ENCODE assay signal across 7 mouse cellular contexts in the genomic region with DNA sequence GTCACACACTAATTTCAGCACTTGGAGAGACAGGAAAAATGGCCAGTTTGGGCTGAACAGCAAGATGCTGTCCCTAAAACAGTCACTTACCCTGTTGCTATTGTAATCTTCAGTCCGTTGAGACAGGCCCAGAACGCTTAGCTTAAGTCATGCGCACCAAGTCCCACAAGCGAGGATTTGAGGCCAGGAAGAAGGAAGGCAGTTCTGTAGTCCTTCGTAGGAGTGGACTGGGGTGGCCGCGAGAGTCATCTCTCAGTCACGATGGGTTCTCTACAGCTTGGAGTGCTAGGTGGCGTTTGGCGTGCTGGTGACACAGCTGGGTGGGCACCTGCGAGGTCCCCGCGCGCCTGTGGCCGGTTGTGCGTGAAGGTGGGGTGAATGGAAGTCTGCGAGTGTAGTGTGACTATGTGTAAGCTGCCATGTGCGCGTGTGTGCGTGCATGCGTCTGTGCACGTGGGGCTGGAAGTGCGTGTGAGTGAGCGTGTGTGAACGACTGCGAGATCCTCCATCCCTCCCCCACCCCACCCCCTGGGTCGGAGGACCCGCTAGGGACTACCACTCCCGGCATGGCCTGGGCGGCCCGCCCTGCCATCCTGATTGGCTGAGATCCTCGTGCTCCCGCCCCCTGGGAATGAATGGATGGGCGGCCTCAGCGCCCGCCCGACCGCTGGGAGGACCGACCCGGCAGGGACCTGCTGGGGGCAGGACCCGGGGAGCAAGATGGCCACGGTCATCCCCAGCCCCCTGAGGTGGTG. TPM values are rescaled to one million over a fixed set of nuclear protein-coding genes. Genes with fewer than 3 reads are reported as not detected.
DNase-seq lines count a peak whose midpoint lies in the region; ATAC-seq and TF ChIP-seq lines count a peak whose summit lies in the region.

No protein-coding gene starts in this region.

- peak overlapping the region; percentile 77 for H3K9ac ChIP-seq in midbrain, embryonic 12.5 days (replicated peaks)

- peak overlapping the region; percentile 83 for H3K27ac ChIP-seq in embryonic facial prominence, embryonic 10.5 days (replicated peaks)
- H3K27ac ChIP-seq in limb, embryonic 10.5 days, result peak overlapping the region; percentile 83
- peak overlapping the region; percentile 72 for H3K27ac ChIP-seq in midbrain, embryonic 12.5 days (replicated peaks)
- H3K27ac ChIP-seq in spleen, adult 2 months (ENCODE audit: insufficient read depth, low read length), result no peak overlapping the region

- ATAC-seq in midbrain, embryonic 12.5 days (ENCODE audit: low FRiP score, low read depth), result peak; percentile 65

- no peaks in the 10 kb centered on the region for H3K9me3 ChIP-seq in embryonic facial prominence, embryonic 10.5 days
- H3K9me3 ChIP-seq in limb, embryonic 10.5 days (replicated peaks), result no peaks in the 10 kb centered on the region
- H3K9me3 ChIP-seq in midbrain, embryonic 12.5 days, result no peaks in the 10 kb centered on the region

- no peak for TF ChIP-seq POLR2A in spleen, adult 2 months (IDR thresholded peaks at IDR 0.05; ENCODE audit: low read depth, low read length)

- TF ChIP-seq CTCF in spleen, adult 2 months (IDR thresholded peaks at IDR 0.05; ENCODE audit: extremely low read depth, insufficient read depth, insufficient read length, insufficient replicate concordance), result no peak

- H3K4me3 ChIP-seq in embryonic facial prominence, embryonic 10.5 days, result peak overlapping the region; percentile 84
- peak overlapping the region; percentile 80 for H3K4me3 ChIP-seq in limb, embryonic 10.5 days
- peak overlapping the region; percentile 70 for H3K4me3 ChIP-seq in midbrain, embryonic 12.5 days
- peak overlapping the region; percentile 40 for H3K4me3 ChIP-seq in spleen, adult 2 months (ENCODE audit: extremely low read depth, insufficient read depth, insufficient read length)

- H3K4me2 ChIP-seq in midbrain, embryonic 12.5 days (replicated peaks), result peak overlapping the region; percentile 79

- peaks cover 16% of the 10 kb centered on the region for H3K36me3 ChIP-seq in embryonic facial prominence, embryonic 10.5 days (replicated peaks)
- H3K36me3 ChIP-seq in limb, embryonic 10.5 days, result peaks cover 20% of the 10 kb centered on the region
- peaks cover 18% of the 10 kb centered on the region for H3K36me3 ChIP-seq in midbrain, embryonic 12.5 days
- H3K36me3 ChIP-seq in spleen, adult 2 months (ENCODE audit: control insufficient read depth, insufficient read depth, low read length), result no peaks in the 10 kb centered on the region

- peaks cover 66% of the 10 kb centered on the region for H3K4me1 ChIP-seq in embryonic facial prominence, embryonic 10.5 days
- peaks cover 61% of the 10 kb centered on the region for H3K4me1 ChIP-seq in limb, embryonic 10.5 days
- H3K4me1 ChIP-seq in midbrain, embryonic 12.5 days, result peaks cover 62% of the 10 kb centered on the region
- peaks cover 10% of the 10 kb centered on the region for H3K4me1 ChIP-seq in spleen, adult 2 months (ENCODE audit: control insufficient read depth, insufficient read depth, insufficient read length)

- WGBS in embryonic facial prominence, embryonic 10.5 days, result under 1% methylated on average over 42 of the region's 42 CpGs
- 1% methylated on average over 42 of the region's 42 CpGs for WGBS in limb, embryonic 10.5 days
- under 1% methylated on average over 42 of the region's 42 CpGs for WGBS in midbrain, embryonic 12.5 days
- 1% methylated on average over 41 of the region's 42 CpGs for WGBS in spleen, adult 2 months

- peaks cover 74% of the 10 kb centered on the region for H3K27me3 ChIP-seq in embryonic facial prominence, embryonic 10.5 days (replicated peaks; ENCODE audit: low read depth, poor library complexity, severe bottlenecking)
- H3K27me3 ChIP-seq in limb, embryonic 10.5 days (ENCODE audit: low read depth, poor library complexity, severe bottlenecking), result peaks cover 28% of the 10 kb centered on the region
- peaks cover 10% of the 10 kb centered on the region; the same call in 1 of the 2 replicates for H3K27me3 ChIP-seq in midbrain, embryonic 12.5 days
- peaks cover 24% of the 10 kb centered on the region for H3K27me3 ChIP-seq in spleen, adult 2 months (ENCODE audit: control insufficient read depth, insufficient read depth, low read length)

- peak; percentile 95 for DNase-seq in adrenal gland, postnatal 14 days
- peak; percentile 94 for DNase-seq in embryonic facial prominence, embryonic 10.5 days (ENCODE audit: low spot score)
- peak; percentile 99 for DNase-seq in heart, adult 11 months
- DNase-seq in kidney, adult 11 months, result peak; percentile 84
- DNase-seq in limb, embryonic 10.5 days (ENCODE audit: low spot score), result peak; percentile 92
- peak in 1 of 2 experiments; percentile 65 for DNase-seq in spleen, adult 2 months (ENCODE audit: low read depth in 1 of 2, low spot score in 2 of 2)

RNA-seq across cellular contexts. Expression of a gene that starts 3.8 kb away (rescaled TPM):
- 1.8 and 2.4 TPM in 2 replicates for total RNA-seq in adrenal gland, postnatal 14 days (2021)
- polyA plus RNA-seq in embryonic facial prominence, embryonic 10.5 days (2016; fragmentation: Nextera tagmentation; extraction: Ambion mirVana), result 24.8 and 28.9 TPM in 2 replicates
- polyA plus RNA-seq in limb, embryonic 10.5 days (2016; fragmentation: Nextera tagmentation; extraction: Ambion mirVana), result 24.0 and 32.9 TPM in 2 replicates
- polyA plus RNA-seq in midbrain, embryonic 12.5 days (2016; fragmentation: Nextera tagmentation; extraction: Ambion mirVana), result 115 and 119 TPM in 2 replicates
- polyA plus RNA-seq in spleen, adult 2 months (2012; rRNA removed), result 0.06 and 0.35 TPM in 2 replicates

RNA-seq across cellular contexts. Expression of a gene that starts 18.4 kb away (rescaled TPM):
- total RNA-seq in adrenal gland, postnatal 14 days (2021), result 10.9 and 12.4 TPM in 2 replicates
- 29.7 and 30.5 TPM in 2 replicates for polyA plus RNA-seq in embryonic facial prominence, embryonic 10.5 days (2016; fragmentation: Nextera tagmentation; extraction: Ambion mirVana)
- 5.4 and 6.1 TPM in 2 replicates for polyA plus RNA-seq in limb, embryonic 10.5 days (2016; fragmentation: Nextera tagmentation; extraction: Ambion mirVana)
- polyA plus RNA-seq in midbrain, embryonic 12.5 days (2016; fragmentation: Nextera tagmentation; extraction: Ambion mirVana), result 19.2 and 20.0 TPM in 2 replicates
- 27.3 and 62.6 TPM in 2 replicates for polyA plus RNA-seq in spleen, adult 2 months (2012; rRNA removed)

RNA-seq across cellular contexts. Expression of a gene that starts 25.8 kb away (rescaled TPM):
- 29.0 and 31.5 TPM in 2 replicates for total RNA-seq in adrenal gland, postnatal 14 days (2021)
- 75.5 and 79.3 TPM in 2 replicates for polyA plus RNA-seq in embryonic facial prominence, embryonic 10.5 days (2016; fragmentation: Nextera tagmentation; extraction: Ambion mirVana)
- polyA plus RNA-seq in limb, embryonic 10.5 days (2016; fragmentation: Nextera tagmentation; extraction: Ambion mirVana), result 58.8 and 71.8 TPM in 2 replicates
- 23.8 and 25.7 TPM in 2 replicates for polyA plus RNA-seq in midbrain, embryonic 12.5 days (2016; fragmentation: Nextera tagmentation; extraction: Ambion mirVana)
- 69.7 and 88.3 TPM in 2 replicates for polyA plus RNA-seq in spleen, adult 2 months (2012; rRNA removed)

RNA-seq across cellular contexts. Expression of a gene that starts 59.3 kb away (rescaled TPM):
- total RNA-seq in adrenal gland, postnatal 14 days (2021), result 2.4 and 2.7 TPM in 2 replicates
- polyA plus RNA-seq in embryonic facial prominence, embryonic 10.5 days (2016; fragmentation: Nextera tagmentation; extraction: Ambion mirVana), result 4.4 and 4.6 TPM in 2 replicates
- 2.6 and 3.4 TPM in 2 replicates for polyA plus RNA-seq in limb, embryonic 10.5 days (2016; fragmentation: Nextera tagmentation; extraction: Ambion mirVana)
- polyA plus RNA-seq in midbrain, embryonic 12.5 days (2016; fragmentation: Nextera tagmentation; extraction: Ambion mirVana), result 2.1 and 2.9 TPM in 2 replicates
- 0.51 and 1.0 TPM in 2 replicates for polyA plus RNA-seq in spleen, adult 2 months (2012; rRNA removed)

Comparison
In these comparisons a context has a peak if more than half of its experiments do, and no peak if none do; other contexts are left out.
1. RNA of a gene that starts 3.8 kb away (polyA plus RNA-seq): 115 to 119 TPM in midbrain, embryonic 12.5 days, 24.0 to 32.9 TPM in limb, embryonic 10.5 days and 24.8 to 28.9 TPM in embryonic facial prominence, embryonic 10.5 days; 0.06 to 0.35 TPM in spleen, adult 2 months; every median in the first group is over 10 times any median in the second.
2. Peak in every context shown above with its lines, with median percentiles within 50 percentile points of each other: H3K4me3 ChIP-seq.